Mouse (Mus musculus) embryonic facial prominence, embryonic 10.5 days (tissue): ENCODE measurements around the gene Zfand4. TPM values are rescaled to one million over a fixed set of nuclear protein-coding genes. Genes with fewer than 3 reads are reported as not detected.

ENCODE experiments used
- DNase-seq: peaks from one replicate; pipeline ENCODE4 v3.0.0-alpha.2; 2017; ENCODE audit warnings: low spot score
- H3K27ac ChIP-seq: fragments of 300-500 bp; sonication (generic); replicated peaks from 2 replicates; pipeline ENCODE4 v1.5.1; 2016; ENCODE audit warnings: mild to moderate bottlenecking
- H3K27me3 ChIP-seq: fragments of 300-500 bp; sonication (generic); replicated peaks from 2 replicates; pipeline ENCODE4 v1.6.1; 2016; ENCODE audit warnings: low read depth, mild to moderate bottlenecking; ENCODE audit not compliant: poor library complexity, severe bottlenecking
- H3K36me3 ChIP-seq: fragments of 300-500 bp; sonication (generic); replicated peaks from 2 replicates; pipeline ENCODE4 v1.6.1; 2016; ENCODE audit warnings: mild to moderate bottlenecking, moderate library complexity
- H3K4me1 ChIP-seq: fragments of 300-500 bp; sonication (generic); 2 replicates; pipeline ENCODE4 v1.6.1; 2016
- H3K4me3 ChIP-seq: fragments of 300-500 bp; sonication (generic); 2 replicates; pipeline ENCODE4 v1.5.1; 2016; ENCODE audit warnings: mild to moderate bottlenecking, moderate library complexity
- H3K9me3 ChIP-seq: fragments of 300-500 bp; sonication (generic); 2 replicates; pipeline ENCODE4 v1.6.1; 2016; ENCODE audit warnings: mild to moderate bottlenecking
- WGBS: fragments of 180-500 bp; shearing (Covaris S2); methylation state at CpG from one replicate; pipeline ENCODE4 v1.1.7; 2016; 5-methylcytosine and 5-hydroxymethylcytosine counted together
- polyA plus RNA-seq: library from polyadenylated mRNA; unstranded; fragments of >200 nt; fragmentation: Nextera tagmentation; extraction: Ambion mirVana; gene quantifications from 2 replicates; pipeline ENCODE4 v1.2.1, GENCODE M21; 2016

Zfand4 gene
- polyA plus RNA-seq, 1 experiment from 2014 or later, result 7.6 TPM

- Histone ChIP-seq H3K27me3 (no peaks in the 10 kb centered on the region), H3K27ac (peak overlapping the region; percentile 80), H3K4me1 (peaks cover 29% of the 10 kb centered on the region), H3K9me3 (no peaks in the 10 kb centered on the region), H3K4me3 (peak overlapping the region; percentile 40), H3K36me3 (peaks cover 13% of the 10 kb centered on the region)
- DNase-seq, result peak; percentile 77
- WGBS, result 18% methylated on average over 11 of the region's 11 CpGs
These were observed 2.5 kb downstream of the Zfand4 start for GRCm38 (mm10) chr6:116266273-116267109.

GRCm38 (mm10) chr6:116267110-116267423 lies 3.0 kb downstream of the Zfand4 start:
- no peak for DNase-seq
- Histone ChIP-seq H3K9me3 (no peaks in the 10 kb centered on the region), H3K4me3 (no peak overlapping the region), H3K27me3 (no peaks in the 10 kb centered on the region), H3K4me1 (peaks cover 29% of the 10 kb centered on the region), H3K36me3 (peaks cover 8% of the 10 kb centered on the region), H3K27ac (no peak overlapping the region)
- WGBS, result 92% methylated on average over 1 of the region's 1 CpGs

GRCm38 (mm10) chr6:116275695-116276094 lies 11.7 kb downstream of the Zfand4 start:
- DNase-seq, result no peak
- no peaks in the 10 kb centered on the region for H3K27me3 ChIP-seq
- WGBS, result 78% methylated on average over 4 of the region's 4 CpGs
- H3K36me3 ChIP-seq, result peaks cover 11% of the 10 kb centered on the region; the same call in 1 of the 2 replicates
- no peak overlapping the region for H3K4me3 ChIP-seq
- no peaks in the 10 kb centered on the region for H3K4me1 ChIP-seq
- H3K9me3 ChIP-seq, result no peaks in the 10 kb centered on the region
- H3K27ac ChIP-seq, result no peak overlapping the region

GRCm38 (mm10) chr6:116278679-116279317 lies 14.8 kb downstream of the Zfand4 start:
- WGBS, result 80% methylated on average over 5 of the region's 5 CpGs

GRCm38 (mm10) chr6:116281014-116281413 lies 17.0 kb downstream of the Zfand4 start:
- no peak overlapping the region for H3K27ac ChIP-seq
- H3K4me3 ChIP-seq, result no peak overlapping the region
- no peak for DNase-seq
- peaks cover 4% of the 10 kb centered on the region; the same call in 1 of the 2 replicates for H3K36me3 ChIP-seq
- no peaks in the 10 kb centered on the region for H3K9me3 ChIP-seq
- H3K27me3 ChIP-seq, result no peaks in the 10 kb centered on the region
- WGBS, result 93% methylated on average over 13 of the region's 13 CpGs
- no peaks in the 10 kb centered on the region for H3K4me1 ChIP-seq

More at GRCm38 (mm10) chr6:116278679-116279317, 14.8 kb downstream of the Zfand4 start:
- Histone ChIP-seq H3K27me3 (no peaks in the 10 kb centered on the region), H3K4me3 (no peak overlapping the region), H3K9me3 (no peaks in the 10 kb centered on the region), H3K27ac (no peak overlapping the region), H3K36me3 (peaks cover 15% of the 10 kb centered on the region; the same call in 1 of the 2 replicates), H3K4me1 (no peaks in the 10 kb centered on the region)
- DNase-seq, result no peak

GRCm38 (mm10) chr6:116282546-116282945 lies 18.5 kb downstream of the Zfand4 start:
- 46% methylated on average over 4 of the region's 4 CpGs for WGBS

GRCm38 (mm10) chr6:116283280-116283679 lies 19.3 kb downstream of the Zfand4 start:
- Histone ChIP-seq H3K4me1 (no peaks in the 10 kb centered on the region), H3K4me3 (no peak overlapping the region), H3K36me3 (peaks cover 4% of the 10 kb centered on the region; the same call in 1 of the 2 replicates), H3K9me3 (no peaks in the 10 kb centered on the region), H3K27ac (no peak overlapping the region), H3K27me3 (no peaks in the 10 kb centered on the region)
- DNase-seq, result no peak
- WGBS, result 83% methylated on average over 3 of the region's 3 CpGs

More at GRCm38 (mm10) chr6:116282546-116282945, 18.5 kb downstream of the Zfand4 start:
- Histone ChIP-seq H3K9me3 (no peaks in the 10 kb centered on the region), H3K36me3 (peaks cover 4% of the 10 kb centered on the region; the same call in 1 of the 2 replicates), H3K27me3 (no peaks in the 10 kb centered on the region), H3K4me1 (no peaks in the 10 kb centered on the region), H3K27ac (no peak overlapping the region), H3K4me3 (no peak overlapping the region)
- no peak for DNase-seq

- H3K27ac ChIP-seq, result no peak overlapping the region
- H3K4me1 ChIP-seq, result no peaks in the 10 kb centered on the region
- no peaks in the 10 kb centered on the region for H3K27me3 ChIP-seq
- H3K9me3 ChIP-seq, result no peaks in the 10 kb centered on the region
- DNase-seq, result no peak
- H3K4me3 ChIP-seq, result no peak overlapping the region
- no peaks in the 10 kb centered on the region for H3K36me3 ChIP-seq
- WGBS, result 90% methylated on average over 4 of the region's 4 CpGs
These were observed 22.3 kb downstream of the Zfand4 start for GRCm38 (mm10) chr6:116286321-116286720.

GRCm38 (mm10) chr6:116286870-116287575 lies 23.0 kb downstream of the Zfand4 start:
- Histone ChIP-seq H3K4me3 (no peak overlapping the region), H3K9me3 (no peaks in the 10 kb centered on the region), H3K27me3 (no peaks in the 10 kb centered on the region), H3K4me1 (no peaks in the 10 kb centered on the region), H3K36me3 (no peaks in the 10 kb centered on the region), H3K27ac (no peak overlapping the region)
- 84% methylated on average over 5 of the region's 5 CpGs for WGBS
- DNase-seq, result no peak

- WGBS, result 94% methylated on average over 2 of the region's 2 CpGs
- no peak for DNase-seq
- no peak overlapping the region for H3K4me3 ChIP-seq
- no peak overlapping the region for H3K27ac ChIP-seq
- H3K36me3 ChIP-seq, result no peaks in the 10 kb centered on the region
- H3K27me3 ChIP-seq, result no peaks in the 10 kb centered on the region
- no peaks in the 10 kb centered on the region for H3K9me3 ChIP-seq
- no peaks in the 10 kb centered on the region for H3K4me1 ChIP-seq
These were observed 47.4 kb downstream of the Zfand4 start for GRCm38 (mm10) chr6:116311411-116311810.

- H3K4me3 ChIP-seq, result no peak overlapping the region
- H3K9me3 ChIP-seq, result no peaks in the 10 kb centered on the region
- WGBS, result 78% methylated on average over 3 of the region's 3 CpGs
- H3K36me3 ChIP-seq, result no peaks in the 10 kb centered on the region
- H3K4me1 ChIP-seq, result no peaks in the 10 kb centered on the region
- no peak for DNase-seq
- no peak overlapping the region for H3K27ac ChIP-seq
- no peaks in the 10 kb centered on the region for H3K27me3 ChIP-seq
These were observed 55.2 kb downstream of the Zfand4 start for GRCm38 (mm10) chr6:116319259-116319658.

- no peak for DNase-seq
- no peaks in the 10 kb centered on the region for H3K27me3 ChIP-seq
- no peaks in the 10 kb centered on the region for H3K36me3 ChIP-seq
- H3K4me1 ChIP-seq, result no peaks in the 10 kb centered on the region
- H3K4me3 ChIP-seq, result no peak overlapping the region
- no peaks in the 10 kb centered on the region for H3K9me3 ChIP-seq
- 81% methylated on average over 3 of the region's 3 CpGs for WGBS
- H3K27ac ChIP-seq, result no peak overlapping the region
These were observed 62.6 kb downstream of the Zfand4 start for GRCm38 (mm10) chr6:116326641-116327040.
